Mouse (Mus musculus) ES-E14 (cell line): ENCODE measurements around the gene Notch1. TPM values are rescaled to one million over a fixed set of nuclear protein-coding genes. Genes with fewer than 3 reads are reported as not detected.

Experiments used
- DNase-seq: peaks from one replicate; pipeline ENCODE4 v3.0.0-alpha.2; 2013; ENCODE audit warnings: low read depth, low spot score
- H3K27ac ChIP-seq: 2 replicates; pipeline ENCODE4 v1.5.1; 2012; ENCODE audit warnings: low read depth, mild to moderate bottlenecking, low read length, moderate library complexity, mixed read lengths; ENCODE audit not compliant: poor library complexity, insufficient read depth, severe bottlenecking
- H3K36me3 ChIP-seq: 2 replicates; pipeline ENCODE4 v1.6.1; 2012; ENCODE audit warnings: mild to moderate bottlenecking, low read length, moderate library complexity, mixed read lengths; ENCODE audit not compliant: control insufficient read depth, poor library complexity, insufficient read depth, severe bottlenecking
- H3K4me1 ChIP-seq, 2 experiments: fragments of 150-350 bp in 1 of 2; sonication (generic) in 1 of 2; 2 replicates each; pipeline ENCODE4 v1.6.1; 2012; ENCODE audit warnings: low read length in 2 of 2, mild to moderate bottlenecking in 1 of 2, mixed read lengths in 1 of 2; ENCODE audit not compliant: control insufficient read depth in 2 of 2, insufficient read depth in 2 of 2, poor library complexity in 1 of 2
- H3K4me3 ChIP-seq, 2 experiments: fragments of 150-350 bp in 1 of 2; sonication (generic) in 1 of 2; 2 replicates each; pipeline ENCODE4 v1.5.1; 2012; ENCODE audit warnings: low read length in 2 of 2, low read depth in 1 of 2, mild to moderate bottlenecking in 1 of 2, mixed read lengths in 1 of 2; ENCODE audit not compliant: insufficient read depth in 1 of 2, poor library complexity in 1 of 2, severe bottlenecking in 1 of 2
- H3K9ac ChIP-seq: 2 replicates; pipeline ENCODE4 v1.6.1; 2012; ENCODE audit warnings: low read depth, mild to moderate bottlenecking, low read length, mixed read lengths; ENCODE audit not compliant: poor library complexity, insufficient read depth, severe bottlenecking
- H3K9me3 ChIP-seq: fragments of 150-350 bp; sonication (generic); 2 replicates; pipeline ENCODE4 v1.6.1; 2012; ENCODE audit warnings: low read depth, mild to moderate bottlenecking, low read length; ENCODE audit not compliant: control insufficient read depth, insufficient read depth
- CHD2 ChIP-seq: IDR thresholded peaks from 2 replicates; pipeline ENCODE4 v1.6.1; 2014; ENCODE audit warnings: mild to moderate bottlenecking, low read depth, low read length, inconsistent platforms
- HCFC1 ChIP-seq: IDR thresholded peaks from 2 replicates; pipeline ENCODE4 v1.6.1; 2012; ENCODE audit warnings: low read length, inconsistent platforms, borderline replicate concordance; ENCODE audit not compliant: insufficient read depth
- MAFK ChIP-seq: IDR thresholded peaks from 2 replicates; pipeline ENCODE4 v1.6.1; 2014; ENCODE audit warnings: mild to moderate bottlenecking, low read depth, low read length, inconsistent platforms; ENCODE audit not compliant: insufficient read depth
- ZC3H11A ChIP-seq: IDR thresholded peaks from 2 replicates; pipeline ENCODE4 v1.6.1; 2012; ENCODE audit warnings: low read depth, mild to moderate bottlenecking, inconsistent platforms, low read length, borderline replicate concordance
- ZNF384 ChIP-seq: IDR thresholded peaks from 2 replicates; pipeline ENCODE4 v1.6.1; 2012; ENCODE audit warnings: low read depth, low read length, inconsistent platforms
- in situ Hi-C, 2 experiments: fragments of 600-800 bp; cut with MboI; formaldehyde crosslinking; loops; one replicate each; pipeline ENCODE4 v1.15.1; 2025; ENCODE audit warnings: low sequenced_read_pairs in 2 of 2, inconsistent platforms in 1 of 2; ENCODE audit not compliant: unreplicated experiment in 2 of 2
- total RNA-seq: library from RNA; depleted of rRNA; stranded (reverse); fragments of 300-350 nt; gene quantifications from 2 replicates; pipeline ENCODE4 v1.2.3, GENCODE M21; 2012

Notch1 gene
- total RNA-seq, 1 experiment = 34.9 TPM

DNA sequence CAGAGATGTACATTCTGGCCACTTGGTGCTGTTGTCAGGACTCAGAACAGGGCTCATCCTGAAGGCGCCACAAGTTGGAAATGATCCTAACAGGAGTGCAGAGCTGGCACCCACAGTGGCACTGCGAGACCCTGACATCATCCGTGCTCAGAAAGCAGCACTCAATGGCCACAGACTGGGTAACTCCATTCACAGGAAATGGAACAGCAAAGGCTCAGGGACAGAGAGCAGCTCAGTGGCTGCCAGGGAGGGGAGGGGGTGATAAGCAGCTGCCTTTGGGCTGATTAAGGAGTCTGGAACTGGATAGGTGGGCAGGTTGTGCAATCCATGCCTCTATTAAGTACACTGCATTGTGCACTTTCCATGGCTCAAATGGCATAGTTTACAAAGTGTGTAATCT, 20.0 kb downstream of the Notch1 start:
- no peak overlapping the region for H3K27ac ChIP-seq
- no peaks in the 10 kb centered on the region for H3K9me3 ChIP-seq
- H3K9ac ChIP-seq = no peak overlapping the region
- DNase-seq = no peak
- H3K4me1 ChIP-seq = peaks cover 0 to 32% of the 10 kb centered on the region in 2 experiments; a peak in 2 of 4 replicates
- no peak overlapping the region for H3K4me3 ChIP-seq
- TF ChIP-seq ZNF384 (no peak), MAFK (no peak), ZC3H11A (no peak), CHD2 (no peak), HCFC1 (no peak)
- H3K36me3 ChIP-seq = peaks cover 4% of the 10 kb centered on the region; the same call in 1 of the 2 replicates
- in situ Hi-C loops = no loop called here

DNA sequence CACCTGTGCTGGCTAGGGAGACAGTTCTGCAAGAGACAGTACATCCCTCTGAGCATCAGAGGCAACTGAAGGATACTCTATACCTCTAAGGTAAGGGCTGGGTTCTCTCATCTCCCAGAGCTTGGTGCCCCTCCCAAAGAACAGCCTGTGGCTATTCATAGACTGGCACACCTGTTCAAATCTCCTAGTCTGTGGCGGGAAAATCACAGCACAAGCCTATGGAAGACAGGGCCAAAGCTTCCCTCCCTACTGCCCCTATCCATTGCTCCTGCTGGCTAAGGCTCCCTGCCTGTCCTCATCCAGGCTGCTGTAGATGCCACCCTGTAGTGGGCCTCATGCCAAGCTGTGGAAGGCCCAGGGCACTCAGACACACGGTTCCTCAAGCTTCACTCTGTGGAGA, 20.8 kb downstream of the Notch1 start:
- H3K4me1 ChIP-seq = peaks cover 0 to 29% of the 10 kb centered on the region in 2 experiments; a peak in 2 of 4 replicates

GRCm38 (mm10) chr2:26494991-26495390, 21.5 kb downstream of the Notch1 start:
- Histone ChIP-seq H3K4me1 (peaks cover 0 to 30% of the 10 kb centered on the region in 2 experiments; a peak in 2 of 4 replicates), H3K27ac (no peak overlapping the region), H3K9me3 (no peaks in the 10 kb centered on the region), H3K4me3 (no peak overlapping the region), H3K9ac (no peak overlapping the region), H3K36me3 (no peaks in the 10 kb centered on the region; the same call in 1 of the 2 replicates)
- no peak for TF ChIP-seq ZC3H11A
- TF ChIP-seq ZNF384 = no peak
- no peak for TF ChIP-seq CHD2
- no peak for TF ChIP-seq MAFK
- TF ChIP-seq HCFC1 = no peak
- DNase-seq = no peak
- in situ Hi-C loops = no loop called here

More for the DNA sequence above, 20.8 kb downstream of the Notch1 start:
- TF ChIP-seq HCFC1 = no peak
- Histone ChIP-seq H3K27ac (no peak overlapping the region), H3K9me3 (no peaks in the 10 kb centered on the region), H3K9ac (no peak overlapping the region), H3K4me3 (no peak overlapping the region), H3K36me3 (peaks cover 4% of the 10 kb centered on the region; the same call in 1 of the 2 replicates)
- no peak for DNase-seq
- in situ Hi-C loops = no loop called here

DNA sequence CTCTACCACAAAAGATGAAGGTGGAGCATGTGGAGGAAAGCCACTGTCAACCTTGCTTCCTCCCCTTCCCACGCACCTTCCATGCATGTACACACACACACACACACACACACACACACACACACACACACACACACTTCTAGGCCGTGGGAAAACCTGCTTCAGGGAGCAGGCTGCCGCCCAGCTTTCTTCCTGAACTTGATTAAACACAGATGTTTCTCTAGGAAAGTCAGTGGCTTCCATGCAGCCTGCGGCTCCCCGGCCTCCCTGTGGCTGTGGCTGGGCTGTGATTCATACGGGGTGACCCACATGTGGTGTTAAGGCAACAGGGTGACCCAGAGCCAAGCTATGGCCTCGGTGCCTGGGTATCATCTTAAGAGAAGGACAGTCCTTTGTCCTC, 22.1 kb downstream of the Notch1 start:
- no peak overlapping the region for H3K9ac ChIP-seq
- peaks cover 0 to 30% of the 10 kb centered on the region in 2 experiments; a peak in 2 of 4 replicates for H3K4me1 ChIP-seq
- in situ Hi-C loops = no loop called here
- TF ChIP-seq HCFC1 (no peak), ZC3H11A (no peak), ZNF384 (no peak), CHD2 (no peak), MAFK (no peak)
- H3K4me3 ChIP-seq = no peak overlapping the region
- H3K9me3 ChIP-seq = no peaks in the 10 kb centered on the region
- no peak overlapping the region for H3K27ac ChIP-seq
- DNase-seq = no peak
- H3K36me3 ChIP-seq = no peaks in the 10 kb centered on the region; the same call in 1 of the 2 replicates
